Mouse (Mus musculus) stomach, postnatal 0 days (tissue): ENCODE measurements at regions not wholly inside any gene's neighbourhood (a gene's known extent, or its start where the extent isn't known, plus 50 kb on each side); places are given as distances from the start of the nearest gene placed in this dataset.

Experiments
- ATAC-seq: fragments of 200-750 bp; cut with Nextera tagmentation; 2 replicates; pipeline ENCODE4 v1.8.0; 2017; ENCODE audit not compliant: low FRiP score, low TSS enrichment
- DNase-seq: peaks from one replicate; pipeline ENCODE4 v3.0.0-alpha.2; 2016; ENCODE audit warnings: low spot score
- H3K27ac ChIP-seq: fragments of 300-500 bp; sonication (generic); replicated peaks from 2 replicates; pipeline ENCODE4 v1.5.1; 2014; ENCODE audit warnings: mild to moderate bottlenecking, control low read depth
- H3K27me3 ChIP-seq: fragments of 300-500 bp; sonication (generic); 2 replicates; pipeline ENCODE4 v1.6.1; 2014; ENCODE audit warnings: low read length; ENCODE audit not compliant: control insufficient read depth, insufficient read depth
- H3K36me3 ChIP-seq: fragments of 300-500 bp; sonication (generic); 2 replicates; pipeline ENCODE4 v1.6.1; 2014; ENCODE audit warnings: low read length, mixed read lengths; ENCODE audit not compliant: control insufficient read depth, insufficient read depth
- H3K4me1 ChIP-seq: fragments of 300-500 bp; sonication (generic); replicated peaks from 2 replicates; pipeline ENCODE4 v1.6.1; 2014; ENCODE audit warnings: antibody characterized with exemption; ENCODE audit not compliant: control insufficient read depth, insufficient read depth
- H3K4me2 ChIP-seq: fragments of 300-500 bp; sonication (generic); replicated peaks from 2 replicates; pipeline ENCODE4 v1.6.1; 2014; ENCODE audit warnings: low read depth, mild to moderate bottlenecking, control low read depth, moderate library complexity
- H3K4me3 ChIP-seq: fragments of 300-500 bp; sonication (generic); 2 replicates; pipeline ENCODE4 v1.5.1; 2014; ENCODE audit warnings: low read depth, low read length, control low read depth
- H3K9ac ChIP-seq: fragments of 300-500 bp; sonication (generic); 2 replicates; pipeline ENCODE4 v1.6.1; 2014; ENCODE audit warnings: mild to moderate bottlenecking, low read length, control low read depth, mixed read lengths
- H3K9me3 ChIP-seq: fragments of 300-500 bp; sonication (generic); 2 replicates; pipeline ENCODE4 v1.6.1; 2016; ENCODE audit warnings: low read length; ENCODE audit not compliant: control insufficient read depth
- CTCF ChIP-seq: IDR thresholded peaks from 2 replicates; pipeline ENCODE4 v1.5.1; 2016; ENCODE audit warnings: antibody characterized with exemption, low read depth, mild to moderate bottlenecking, moderate library complexity
- EP300 ChIP-seq: optimal IDR thresholded peaks from 2 replicates; pipeline ENCODE3; 2016; ENCODE audit warnings: antibody characterized with exemption
- whole genome bisulfite sequencing: fragments of 180-500 bp; shearing (Covaris S2); extraction: QIAGEN DNeasy Blood & Tissue Kit; methylation state at CpG from one replicate; pipeline ENCODE4 v1.1.7; 2014; 5-methylcytosine and 5-hydroxymethylcytosine counted together

- H3K9ac ChIP-seq: no peak overlapping the region
- H3K27ac ChIP-seq: no peak overlapping the region
- DNase-seq: no peak
- H3K4me1 ChIP-seq: no peaks in the 10 kb centered on the region
- H3K4me3 ChIP-seq: no peak overlapping the region
- H3K4me2 ChIP-seq: no peak overlapping the region
- no peak for ATAC-seq
- 54% methylated on average over 1 of the region's 1 CpGs for WGBS
- no peaks in the 10 kb centered on the region for H3K36me3 ChIP-seq
- no peaks in the 10 kb centered on the region for H3K9me3 ChIP-seq
- TF ChIP-seq EP300 (no peak), CTCF (no peak)
- no peaks in the 10 kb centered on the region for H3K27me3 ChIP-seq
These were observed 421.0 kb downstream of the Hs3st1 start for GRCm38 (mm10) chr5:39334241-39334640.

GRCm38 (mm10) chr5:39325399-39325798, 429.9 kb downstream of the Hs3st1 start:
- no peak for ATAC-seq
- TF ChIP-seq EP300 (no peak), CTCF (no peak)

DNA sequence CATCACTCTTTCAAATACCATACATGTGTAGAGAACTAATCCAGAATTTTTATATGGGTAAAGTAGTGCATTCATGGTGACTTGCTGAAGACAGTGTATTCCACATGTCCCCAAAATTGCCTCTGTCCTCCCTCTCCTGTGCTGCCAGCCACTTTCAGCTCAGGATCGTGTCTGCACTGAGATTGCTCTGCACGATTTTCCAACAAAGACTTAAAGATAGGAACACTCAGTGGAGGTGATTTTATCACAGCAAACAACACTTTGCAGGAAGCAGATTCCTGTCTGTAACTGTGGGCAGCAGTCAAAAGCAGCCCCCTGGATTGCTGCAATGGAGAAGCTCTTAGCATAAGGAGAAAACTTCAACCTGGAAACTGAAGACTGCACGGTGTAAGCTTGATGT, 438.8 kb downstream of the Hs3st1 start:
- Histone ChIP-seq H3K27ac (no peak overlapping the region), H3K4me3 (no peak overlapping the region), H3K9ac (no peak overlapping the region), H3K4me1 (no peaks in the 10 kb centered on the region), H3K27me3 (no peaks in the 10 kb centered on the region), H3K9me3 (no peaks in the 10 kb centered on the region), H3K36me3 (no peaks in the 10 kb centered on the region), H3K4me2 (no peak overlapping the region)
- 55% methylated on average over 3 of the region's 3 CpGs for WGBS
- no peak for ATAC-seq
- TF ChIP-seq EP300 (no peak), CTCF (no peak)
- no peak for DNase-seq

More at GRCm38 (mm10) chr5:39325399-39325798, 429.9 kb downstream of the Hs3st1 start:
- Histone ChIP-seq H3K4me3 (no peak overlapping the region), H3K4me2 (no peak overlapping the region), H3K9me3 (no peaks in the 10 kb centered on the region), H3K27me3 (no peaks in the 10 kb centered on the region), H3K27ac (no peak overlapping the region), H3K4me1 (no peaks in the 10 kb centered on the region), H3K9ac (no peak overlapping the region), H3K36me3 (no peaks in the 10 kb centered on the region)
- WGBS: 77% methylated on average over 2 of the region's 2 CpGs
- no peak for DNase-seq

GRCm38 (mm10) chr5:39311211-39311610, 434.6 kb upstream of the Clnk start:
- no peak for ATAC-seq
- H3K9me3 ChIP-seq: no peaks in the 10 kb centered on the region
- TF ChIP-seq CTCF (no peak), EP300 (no peak)

DNA sequence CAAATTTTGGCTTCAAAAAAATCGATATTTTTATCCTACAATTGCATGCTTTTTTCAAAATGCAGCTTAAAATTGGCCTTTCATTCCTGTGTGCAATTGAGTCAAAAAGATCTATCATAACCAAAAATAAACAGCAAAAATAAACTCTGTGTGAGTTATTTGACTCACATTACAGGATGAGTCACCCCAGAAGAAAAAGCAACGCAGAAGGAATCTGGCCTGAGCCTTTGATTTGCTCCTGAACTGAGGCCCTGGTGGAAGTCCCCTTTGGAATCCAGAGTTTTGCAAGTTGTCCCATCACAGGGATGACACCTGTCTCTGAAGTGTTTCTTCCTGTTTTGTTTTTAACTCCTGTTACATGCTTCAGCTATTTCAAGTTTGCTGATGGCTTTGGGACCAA, 429.2 kb upstream of the Clnk start:
- H3K9ac ChIP-seq: no peak overlapping the region
- no peak for DNase-seq
- ATAC-seq: no peak
- WGBS: 42% methylated on average over 2 of the region's 2 CpGs
- H3K4me1 ChIP-seq: no peaks in the 10 kb centered on the region
- H3K27ac ChIP-seq: no peak overlapping the region
- no peaks in the 10 kb centered on the region for H3K36me3 ChIP-seq
- no peak overlapping the region for H3K4me2 ChIP-seq
- H3K4me3 ChIP-seq: no peak overlapping the region
- no peaks in the 10 kb centered on the region for H3K9me3 ChIP-seq
- TF ChIP-seq CTCF (no peak), EP300 (no peak)
- H3K27me3 ChIP-seq: no peaks in the 10 kb centered on the region

More at GRCm38 (mm10) chr5:39311211-39311610, 434.6 kb upstream of the Clnk start:
- no peak overlapping the region for H3K27ac ChIP-seq
- no peak overlapping the region for H3K9ac ChIP-seq
- no peak for DNase-seq
- H3K4me2 ChIP-seq: no peak overlapping the region
- 93% methylated on average over 4 of the region's 4 CpGs for WGBS
- H3K4me3 ChIP-seq: no peak overlapping the region
- H3K27me3 ChIP-seq: no peaks in the 10 kb centered on the region
- H3K4me1 ChIP-seq: no peaks in the 10 kb centered on the region
- H3K36me3 ChIP-seq: no peaks in the 10 kb centered on the region

GRCm38 (mm10) chr5:39292849-39293248, 416.2 kb upstream of the Clnk start:
- H3K36me3 ChIP-seq: no peaks in the 10 kb centered on the region
- no peak overlapping the region for H3K4me3 ChIP-seq
- TF ChIP-seq CTCF (no peak), EP300 (no peak)
- 54% methylated on average over 2 of the region's 2 CpGs for WGBS
- H3K4me1 ChIP-seq: no peaks in the 10 kb centered on the region
- DNase-seq: no peak
- no peak overlapping the region for H3K4me2 ChIP-seq
- no peak overlapping the region for H3K9ac ChIP-seq
- ATAC-seq: no peak
- no peaks in the 10 kb centered on the region for H3K9me3 ChIP-seq
- no peaks in the 10 kb centered on the region for H3K27me3 ChIP-seq
- H3K27ac ChIP-seq: no peak overlapping the region
